Mouse (Mus musculus) left cerebral cortex, postnatal 10 days (tissue): ENCODE measurements around the gene Slc7a14. TPM values are rescaled to one million over a fixed set of nuclear protein-coding genes. Genes with fewer than 3 reads are reported as not detected.

Experiments used
- total RNA-seq, 2 experiments: library from RNA; stranded (reverse); gene quantifications; 2 replicates each; pipeline ENCODE4 v1.2.3; 2021

Slc7a14 gene
- total RNA-seq, 2 experiments from 2014 or later = 34.2 to 36.5 TPM

Other genes with a start within 250 kb of the Slc7a14 start
- 10 to 100 TPM; 64.4 to 66.2 TPM for gene Skil, start 215.3 kb downstream of the Slc7a14 start, total RNA-seq
- 10 to 100 TPM; 25.6 to 43.0 TPM for gene Cldn11, start 160.5 kb downstream of the Slc7a14 start, total RNA-seq